Mouse (Mus musculus) embryo, embryonic 11 days (tissue): Measurements from ENCODE around the gene Lpin1.
A peak's percentile ranks its signal among the peaks of the same experiment; 100 is the strongest.

Experiments
- DNase-seq: peaks from one replicate; pipeline ENCODE4 v3.0.0-alpha.2; 2015

Lpin1 gene

GRCm38 (mm10) chr12:16610936-16611335, at the start of gene Lpin1:
Lpin1 (minus strand) TSS chr12:16610966.
- no peak for DNase-seq

- DNase-seq = no peak
Observed at GRCm38 (mm10) chr12:16656906-16657875, 46.4 kb upstream of the Lpin1 start.

GRCm38 (mm10) chr12:16655604-16656003, 44.8 kb upstream of the Lpin1 start:
- DNase-seq = no peak

GRCm38 (mm10) chr12:16653332-16654093, 42.7 kb upstream of the Lpin1 start, which contains the start of gene Ntsr2:
Ntsr2 (plus strand) TSS chr12:16653382.
- DNase-seq = peak; percentile 78

- no peak for DNase-seq
Observed at GRCm38 (mm10) chr12:16649819-16650218, 39.1 kb upstream of the Lpin1 start.

- DNase-seq = no peak
Observed at GRCm38 (mm10) chr12:16648273-16648672, 37.5 kb upstream of the Lpin1 start.

- DNase-seq = no peak
Observed at GRCm38 (mm10) chr12:16646780-16647409, 36.1 kb upstream of the Lpin1 start.

GRCm38 (mm10) chr12:16644698-16645097, 33.9 kb upstream of the Lpin1 start:
- DNase-seq = no peak

- no peak for DNase-seq
Observed at GRCm38 (mm10) chr12:16643508-16644345, 33.0 kb upstream of the Lpin1 start.

- no peak for DNase-seq
Observed at GRCm38 (mm10) chr12:16642000-16642399, 31.2 kb upstream of the Lpin1 start.

- DNase-seq = no peak
Observed at GRCm38 (mm10) chr12:16640075-16640474, 29.3 kb upstream of the Lpin1 start.

GRCm38 (mm10) chr12:16639078-16639771, 28.5 kb upstream of the Lpin1 start:
- no peak for DNase-seq

- no peak for DNase-seq
Observed at GRCm38 (mm10) chr12:16635816-16636215, 25.1 kb upstream of the Lpin1 start.

- peak; percentile 78 for DNase-seq
Observed at GRCm38 (mm10) chr12:16634075-16634813, 23.5 kb upstream of the Lpin1 start.

GRCm38 (mm10) chr12:16633235-16633634, 22.5 kb upstream of the Lpin1 start:
- DNase-seq = no peak

- no peak for DNase-seq
Observed at GRCm38 (mm10) chr12:16631423-16631822, 20.7 kb upstream of the Lpin1 start.

GRCm38 (mm10) chr12:16630866-16631185, 20.1 kb upstream of the Lpin1 start:
- no peak for DNase-seq

GRCm38 (mm10) chr12:16630152-16630865, 19.5 kb upstream of the Lpin1 start:
- DNase-seq = no peak

GRCm38 (mm10) chr12:16620230-16620629, 9.5 kb upstream of the Lpin1 start:
- no peak for DNase-seq

GRCm38 (mm10) chr12:16619453-16619852, 8.7 kb upstream of the Lpin1 start:
- no peak for DNase-seq
